Comparison of ENCODE assay signal across 27 mouse cellular contexts in the genomic region with DNA sequence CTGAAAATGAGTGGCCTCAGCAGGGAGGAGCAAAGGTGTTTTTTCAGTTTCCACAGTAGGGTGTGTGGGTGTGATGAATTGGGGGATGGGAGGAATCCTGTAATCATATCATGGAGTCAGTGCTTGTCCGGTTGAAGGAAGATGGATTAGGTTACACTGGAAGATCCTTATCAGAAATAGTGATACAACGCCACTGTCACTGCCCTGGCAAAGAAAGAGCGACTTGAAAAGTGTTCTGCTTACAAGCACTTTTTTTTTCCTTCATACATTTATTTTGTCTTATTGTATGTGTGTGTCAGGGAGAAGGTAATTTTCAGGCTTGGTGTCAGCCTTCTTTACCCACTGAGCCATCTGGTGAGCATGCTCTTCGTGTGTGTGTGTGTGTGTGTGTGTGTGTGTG. TPM values are rescaled to one million over a fixed set of nuclear protein-coding genes. Genes with fewer than 3 reads are reported as not detected.
"Had no signal": no experiment of that assay in that cellular context is flagged by ENCODE, and none has a peak within 500 bp of the region (broad histone marks: within the 10 kb centered on the region; RNA-seq: fewer than 3 reads in every experiment).

No protein-coding gene starts in this region.

- H3K4me3 ChIP-seq: heart, adult 2 months; heart, embryonic 10.5 days; heart, embryonic 12.5 days; hindbrain, embryonic 10.5 days; hindbrain, embryonic 12.5 days; intestine, embryonic 15.5 days; layer of hippocampus, adult 2 months; left cerebral cortex, adult 2 months; limb, embryonic 10.5 days; limb, embryonic 12.5 days; liver, embryonic 13.5 days; liver, embryonic 15.5 days had no signal

- DNase-seq: gastrocnemius, postnatal 14 days; gastrocnemius, postnatal 36 days; heart, adult 11 months; heart, adult 2 months; heart, postnatal 10 days; heart, postnatal 4 days; kidney, adult 18-20 months; kidney, adult 8-10 months; kidney, postnatal 10 days; kidney, postnatal 25 days; kidney, postnatal 4 days; liver; liver, embryonic 13.5 days had no signal

- H3K27ac ChIP-seq: heart, adult 2 months; heart, embryonic 10.5 days; hindbrain, embryonic 10.5 days; hindbrain, embryonic 12.5 days; hindbrain, embryonic 14.5 days; intestine, embryonic 15.5 days; layer of hippocampus, adult 2 months; left cerebral cortex, adult 2 months; limb, embryonic 10.5 days; limb, embryonic 12.5 days; liver, embryonic 13.5 days; liver, embryonic 15.5 days had no signal

- H3K9me3 ChIP-seq: heart, embryonic 10.5 days; heart, embryonic 12.5 days; hindbrain, embryonic 10.5 days; hindbrain, embryonic 12.5 days; intestine, embryonic 15.5 days; limb, embryonic 10.5 days; limb, embryonic 12.5 days; liver, embryonic 13.5 days; liver, embryonic 15.5 days had no signal

- H3K27me3 ChIP-seq: heart, embryonic 12.5 days; hindbrain, embryonic 12.5 days; intestine, embryonic 15.5 days; limb, embryonic 12.5 days; liver, embryonic 13.5 days had no signal

- H3K9ac ChIP-seq: heart, embryonic 12.5 days; hindbrain, embryonic 12.5 days; hindbrain, embryonic 14.5 days; intestine, embryonic 15.5 days; limb, embryonic 12.5 days; liver, embryonic 13.5 days; liver, embryonic 15.5 days had no signal

- ATAC-seq: hindbrain, embryonic 16.5 days; inflammation-experienced regulatory T-cells, adult 6 months; intestine, embryonic 15.5 days; intestine, postnatal 0 days had no signal

RNA-seq across cellular contexts. Expression of gene Chrd, which starts 10.2 kb away (rescaled TPM):
- polyA plus RNA-seq: inflammation-experienced regulatory T-cells, adult 6 months had no signal

RNA-seq across cellular contexts. Expression of gene Thpo, which starts 11.6 kb away (rescaled TPM):
- total RNA-seq: heart, postnatal 10 days had no signal
- polyA plus RNA-seq: inflammation-experienced regulatory T-cells, adult 6 months had no signal
